Mouse (Mus musculus) megakaryocyte, adult 5-6 weeks (primary cell): ENCODE data around the gene Ankrd13a. TPM values are rescaled to one million over a fixed set of nuclear protein-coding genes. Genes with fewer than 3 reads are reported as not detected.

Experiments used
- ATAC-seq: 2 replicates; pipeline ENCODE4 v1.8.0; 2016; ENCODE audit warnings: mild to moderate bottlenecking, inconsistent platforms; ENCODE audit not compliant: poor library complexity, severe bottlenecking
- total RNA-seq, 2 experiments: library from RNA; stranded (forward) in 1 of 2; stranded (reverse) in 1 of 2; fragments of 153-499, 151-499 nt in 1 of 2; fragments of 221-1000, 200-1000 nt in 1 of 2; gene quantifications; 2 replicates each; pipeline versions ENCODE4 v1.2.3 to v1.2.4; 2015 to 2017

The Ankrd13a gene
- total RNA-seq, 2 experiments from 2014 or later: 170 to 204 TPM

DNA sequence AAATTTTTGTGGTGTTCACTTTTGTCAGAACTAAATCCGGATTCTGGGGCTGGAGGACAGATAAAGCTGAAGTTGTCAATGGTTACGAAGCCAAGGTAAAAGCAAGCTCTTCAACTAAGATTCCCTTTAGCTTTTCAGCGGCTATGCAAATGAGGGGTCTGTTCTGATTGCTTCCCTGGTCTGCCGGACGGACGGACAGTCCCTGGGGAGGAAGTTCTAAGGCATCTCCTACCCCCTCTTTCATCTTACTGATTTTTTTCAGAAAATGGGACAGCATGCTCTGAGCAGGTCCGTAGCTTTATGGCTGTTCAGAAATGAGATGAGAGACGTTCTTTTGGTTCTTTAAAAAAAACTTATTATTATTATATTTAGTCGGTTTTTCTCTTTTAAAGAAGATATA lies 21.2 kb downstream of the Ankrd13a start:
- ATAC-seq: no peak

DNA sequence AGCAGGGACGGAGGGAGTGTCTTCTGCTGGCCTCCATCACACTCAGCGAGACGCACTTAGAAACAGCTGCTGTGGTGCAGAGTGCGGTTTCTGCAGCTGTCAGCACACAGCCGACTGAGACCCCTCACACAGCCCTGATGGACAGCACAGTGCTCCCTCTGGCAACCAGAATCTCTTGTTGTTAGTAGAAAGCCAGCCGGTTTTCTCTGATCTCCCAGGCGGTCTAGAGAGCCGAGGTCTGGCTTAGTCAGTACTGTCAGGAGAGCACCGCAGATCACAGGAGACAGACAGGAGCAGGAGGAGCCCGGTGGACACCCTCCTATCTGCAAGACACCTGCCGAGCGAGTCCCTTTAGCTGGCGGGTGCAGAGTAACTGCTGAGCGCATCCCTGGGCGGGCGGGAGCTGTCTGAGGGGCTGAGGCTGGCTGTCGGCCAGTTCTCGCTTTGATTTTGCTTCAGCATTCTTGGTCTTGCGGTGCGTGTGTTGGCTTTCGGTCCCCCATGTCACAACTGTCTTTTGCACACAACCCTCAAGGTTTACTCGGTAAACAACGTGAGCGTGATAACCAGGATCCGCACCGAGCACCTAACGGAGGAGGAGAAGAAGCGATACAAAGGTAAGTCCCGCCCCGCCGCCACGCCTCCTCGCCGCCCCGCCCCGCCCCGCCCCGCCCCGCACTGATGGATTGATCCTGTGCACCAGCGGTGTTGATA lies 22.0 kb downstream of the Ankrd13a start:
- no peak for ATAC-seq

DNA sequence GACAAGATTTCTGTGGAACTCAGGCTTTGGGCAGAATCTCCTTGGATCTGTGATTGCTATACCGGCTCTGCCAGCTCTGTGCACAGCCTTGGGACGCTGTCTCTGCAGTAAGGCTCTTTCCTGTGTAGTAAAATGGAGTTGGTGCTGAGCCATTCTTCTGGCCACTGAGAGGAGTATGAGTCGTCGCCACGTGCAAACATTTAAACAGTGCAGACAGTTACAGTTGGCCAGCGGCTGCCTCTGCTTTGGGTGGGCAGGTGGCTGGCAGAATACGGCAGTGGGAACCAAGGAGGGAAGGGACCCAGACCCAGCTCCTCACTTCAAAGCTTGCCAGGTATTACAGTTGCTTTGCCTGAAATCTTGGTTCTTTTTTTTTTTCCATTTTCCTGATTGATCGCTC lies 22.8 kb downstream of the Ankrd13a start:
- ATAC-seq: no peak

DNA sequence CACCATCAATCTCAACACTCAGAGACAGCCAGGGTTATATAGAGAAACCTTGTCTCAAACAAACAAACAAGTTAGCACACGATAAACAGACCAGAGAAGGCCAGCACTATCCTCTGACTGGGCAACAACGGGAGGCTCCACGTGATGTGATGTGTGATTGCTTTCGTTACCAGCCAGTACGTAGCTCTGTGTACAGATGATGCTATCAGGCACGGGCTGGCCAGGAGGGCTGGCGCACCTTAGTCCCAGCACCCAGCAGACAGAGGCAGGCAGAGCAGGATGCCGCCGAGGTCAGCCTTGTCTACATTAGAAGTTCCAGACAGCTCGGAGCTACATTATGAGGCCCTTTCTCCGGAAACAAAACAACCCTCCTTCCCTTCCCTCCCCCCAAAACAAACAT lies 25.4 kb downstream of the Ankrd13a start:
- ATAC-seq: no peak

DNA sequence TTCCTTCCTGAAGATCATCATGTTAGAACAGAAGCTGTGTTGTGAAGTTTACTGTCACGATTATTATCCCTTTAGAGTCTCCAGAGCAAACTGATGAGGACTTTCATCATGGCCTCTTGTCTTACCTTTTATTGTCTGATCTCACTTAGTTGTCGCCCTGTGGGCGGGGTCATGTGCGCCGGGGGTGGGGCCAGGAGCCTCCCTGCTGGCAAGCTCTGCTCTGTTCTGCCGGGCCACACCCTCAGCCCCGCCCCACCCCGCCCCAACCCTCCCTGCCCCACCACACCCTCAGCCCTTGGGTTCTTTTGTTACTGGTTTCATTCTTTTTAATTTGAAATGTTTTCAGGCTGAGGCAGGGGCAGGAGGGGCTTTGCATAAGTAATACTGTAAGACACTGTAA lies 26.6 kb downstream of the Ankrd13a start:
- no peak for ATAC-seq

DNA sequence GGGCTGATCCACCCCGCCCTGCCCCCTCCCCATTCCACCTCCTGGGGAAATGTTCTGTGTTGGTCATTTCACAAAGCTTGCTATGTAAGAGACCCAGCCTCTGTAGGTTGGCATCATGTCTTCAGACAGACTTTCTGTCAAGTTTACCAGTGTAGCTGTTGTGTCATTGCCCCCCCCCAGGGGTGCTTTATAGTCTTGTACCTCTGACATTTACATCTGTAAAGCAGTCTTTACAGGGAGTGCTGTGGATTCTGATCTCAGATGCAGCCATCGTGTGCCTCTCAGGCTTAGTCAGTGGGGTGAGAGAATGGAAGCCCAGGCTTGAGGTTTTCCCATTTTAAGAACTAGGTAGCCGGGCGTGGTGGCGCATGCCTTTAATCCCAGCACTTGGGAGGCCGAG lies 27.4 kb downstream of the Ankrd13a start:
- ATAC-seq: no peak

DNA sequence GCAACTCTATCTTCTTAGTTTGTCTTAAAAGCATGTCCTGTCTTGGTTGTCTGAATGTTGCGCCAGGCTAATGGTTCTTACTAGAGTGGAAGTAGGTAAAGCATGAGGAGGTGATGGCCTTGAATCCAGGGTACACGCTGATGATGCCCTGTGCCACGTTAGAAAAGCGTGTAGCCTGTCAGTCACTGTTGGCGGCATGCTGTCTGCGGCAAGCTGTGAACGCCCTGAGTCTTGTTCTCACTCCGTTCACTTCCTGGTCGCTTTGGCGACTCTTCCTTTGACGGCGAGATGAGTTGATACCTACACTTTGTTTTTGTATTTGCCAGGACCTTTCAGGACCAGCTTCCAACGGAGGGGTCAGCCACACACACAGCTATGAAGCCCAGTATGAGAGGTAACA lies 28.8 kb downstream of the Ankrd13a start:
- ATAC-seq: no peak

DNA sequence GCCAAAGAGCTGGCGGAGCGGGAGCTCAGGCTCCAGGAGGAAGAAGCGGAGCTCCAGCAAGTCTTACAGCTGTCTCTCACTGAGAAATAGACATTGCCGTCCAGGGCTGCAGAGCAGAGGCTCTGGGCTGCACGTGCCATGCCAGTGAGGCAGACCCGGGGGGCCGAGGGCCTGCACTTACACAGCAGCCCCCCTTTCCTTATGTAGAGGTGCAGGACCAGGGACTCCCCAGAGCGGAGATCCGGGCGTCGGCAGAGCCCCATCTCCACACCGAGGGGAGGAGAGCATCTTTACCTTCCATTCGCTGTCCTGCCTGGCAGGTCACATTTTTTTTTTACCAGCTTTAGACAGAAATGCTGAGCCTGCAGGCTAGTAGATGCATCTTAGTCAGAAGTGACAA lies 29.9 kb downstream of the Ankrd13a start:
- no peak for ATAC-seq

DNA sequence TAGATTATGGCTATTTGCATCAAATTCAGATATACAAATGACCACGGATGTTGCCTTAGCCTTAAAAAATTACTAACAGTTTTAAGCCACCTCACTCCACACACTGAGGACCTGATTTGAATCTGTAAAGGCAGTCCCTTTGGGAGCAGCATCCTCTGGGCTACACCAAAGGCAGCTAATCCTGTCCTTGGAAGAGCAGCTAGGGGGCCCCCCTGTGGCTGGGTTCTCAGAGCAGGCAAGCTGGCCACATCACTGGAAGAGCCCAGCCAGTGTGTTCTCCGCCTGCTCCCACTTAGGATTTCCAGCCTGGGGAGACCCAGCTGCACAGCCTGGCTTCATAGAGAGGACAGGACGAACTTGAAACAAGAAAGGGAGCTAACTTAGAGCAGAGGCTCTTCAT lies 30.5 kb downstream of the Ankrd13a start:
- no peak for ATAC-seq

DNA sequence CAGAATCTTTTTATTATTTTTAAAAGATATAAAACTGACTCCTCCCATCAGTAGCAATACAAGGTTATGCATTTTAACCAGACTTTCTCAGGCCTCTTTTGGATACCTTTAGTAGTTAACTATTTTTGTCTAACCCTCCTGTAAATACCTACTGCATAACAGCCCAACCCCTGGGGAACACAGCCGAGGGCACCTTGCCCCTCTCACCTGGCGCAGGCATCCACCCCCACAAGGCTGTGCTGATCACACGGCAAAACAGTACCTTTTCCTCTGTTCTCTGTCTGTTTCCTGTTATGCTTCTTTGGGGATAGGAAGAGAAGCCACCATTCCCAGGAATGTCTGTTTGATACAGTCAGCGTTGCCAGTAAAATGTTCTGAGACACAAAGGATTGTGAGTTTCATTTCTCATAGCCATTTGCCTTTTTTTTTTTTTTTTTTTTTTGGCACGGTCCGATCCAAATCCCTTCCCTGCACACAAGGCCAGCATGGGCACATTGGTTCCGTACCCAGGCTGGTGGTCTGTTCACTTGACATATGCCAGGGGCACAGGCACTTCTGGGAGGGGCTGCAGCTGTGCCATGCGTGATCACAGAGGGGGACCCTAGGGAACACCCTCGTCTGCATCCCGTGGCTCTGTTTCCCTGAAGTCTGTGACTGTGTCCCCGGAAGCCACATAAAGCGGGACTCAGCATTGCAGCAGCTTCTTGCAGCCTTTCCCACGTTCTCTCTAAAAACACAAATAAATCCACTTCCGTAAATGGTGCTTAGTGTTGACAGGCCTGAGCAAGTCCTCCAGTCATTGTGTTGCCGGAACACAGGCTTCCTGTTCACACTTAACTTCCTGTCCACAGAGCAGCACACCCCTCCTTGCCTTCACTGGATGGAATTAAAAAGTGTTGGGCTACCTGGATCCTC lies 31.2 kb downstream of the Ankrd13a start:
- ATAC-seq: peak; percentile 94

DNA sequence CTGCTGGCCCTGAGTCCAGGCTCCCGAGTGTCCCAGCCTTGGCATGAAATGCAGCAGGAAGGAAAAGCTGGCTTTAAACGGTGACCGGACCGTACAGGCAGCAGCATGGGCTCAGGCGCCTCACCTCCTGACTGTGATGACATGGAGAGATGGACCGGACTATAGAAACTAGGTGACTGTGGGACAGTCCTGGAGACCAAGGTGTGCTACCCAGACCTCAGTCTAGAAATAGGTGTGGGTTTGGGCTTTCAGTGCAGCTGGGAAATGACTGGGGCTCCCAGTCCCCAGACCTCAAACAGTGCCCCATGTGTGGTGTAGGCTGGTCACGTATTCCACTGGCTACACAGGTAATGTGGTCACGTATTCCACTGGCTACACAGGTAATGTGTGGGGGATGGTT lies 32.2 kb downstream of the Ankrd13a start:
- 0 out of 2 replicates have a peak, but pooled peaks have one; percentile 7 for ATAC-seq

DNA sequence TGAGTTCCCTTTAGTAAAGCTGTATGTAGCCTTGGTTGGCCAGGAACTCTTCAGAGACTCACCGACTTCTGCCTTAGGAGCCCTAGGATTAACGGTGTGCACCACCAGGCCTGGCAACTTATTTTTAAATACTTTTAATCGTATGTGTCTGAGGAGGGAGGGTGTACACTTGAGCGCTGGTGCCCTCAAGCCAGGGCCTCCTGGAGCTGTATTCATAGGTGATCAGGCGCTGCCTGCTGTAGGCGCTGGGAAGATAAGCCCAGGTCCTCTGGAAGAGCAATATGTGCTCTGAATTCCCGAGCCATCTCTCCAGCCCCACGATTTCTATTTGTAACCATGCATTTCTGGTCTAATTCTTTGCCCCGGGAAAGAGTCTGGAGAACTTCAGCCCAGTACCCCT lies 32.6 kb downstream of the Ankrd13a start:
- no peak for ATAC-seq

DNA sequence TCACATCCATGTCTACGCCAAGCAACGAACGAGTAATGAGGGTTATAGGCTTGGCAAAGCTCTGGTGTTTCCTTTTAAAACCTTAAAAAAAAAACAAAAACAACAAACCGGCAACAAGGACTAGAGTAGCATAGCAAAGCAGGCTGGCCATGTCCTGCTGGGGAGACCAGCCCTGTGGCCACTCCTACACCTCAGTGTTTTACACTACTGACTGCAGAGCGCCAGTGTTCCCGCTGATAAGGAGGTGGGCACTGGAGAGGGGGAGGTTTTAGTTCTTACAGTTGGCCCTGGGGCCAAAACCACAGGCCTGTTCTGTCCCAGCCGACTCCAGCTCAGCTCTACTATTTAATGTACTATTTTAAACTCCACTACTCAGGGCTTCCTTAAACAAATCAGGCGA lies 33.0 kb downstream of the Ankrd13a start:
- no peak for ATAC-seq

DNA sequence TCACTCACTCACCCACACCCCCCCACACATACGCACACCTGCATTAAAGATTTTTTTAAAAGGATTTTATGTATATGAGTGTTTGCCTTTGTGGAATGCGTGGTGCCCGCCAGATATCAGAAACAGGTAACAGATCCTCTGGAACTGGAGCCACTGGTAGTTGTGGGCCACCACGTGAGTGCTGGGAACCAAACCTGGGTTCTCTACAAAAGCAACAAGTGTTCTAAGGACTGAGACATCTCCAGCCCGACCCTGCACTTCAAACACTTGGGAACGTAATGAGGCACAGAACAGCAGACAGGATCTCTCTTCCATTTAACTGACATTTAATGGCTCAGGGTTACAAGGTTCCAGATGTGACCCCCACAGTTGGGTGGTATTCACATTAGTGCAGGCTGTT lies 33.4 kb downstream of the Ankrd13a start:
- ATAC-seq: no peak

DNA sequence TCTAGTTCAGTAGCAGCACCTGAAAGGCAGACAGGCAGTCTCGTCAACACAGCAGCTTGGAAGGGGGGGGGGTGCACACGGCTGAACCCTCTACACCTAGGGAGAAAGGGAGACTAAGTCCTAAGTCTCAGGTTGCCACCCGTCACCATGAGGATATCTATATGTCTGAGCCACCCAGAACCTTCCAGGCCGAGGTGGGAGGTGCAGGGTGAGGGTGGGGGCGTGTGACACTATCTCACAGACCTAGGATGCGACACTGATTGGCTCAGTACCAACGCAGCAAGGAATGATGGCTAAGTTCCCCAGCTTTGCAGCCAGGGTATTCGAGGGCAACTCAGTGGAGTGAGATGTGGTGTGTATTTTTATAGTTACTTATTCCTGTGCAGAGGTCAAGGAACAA lies 33.9 kb downstream of the Ankrd13a start:
- ATAC-seq: no peak

DNA sequence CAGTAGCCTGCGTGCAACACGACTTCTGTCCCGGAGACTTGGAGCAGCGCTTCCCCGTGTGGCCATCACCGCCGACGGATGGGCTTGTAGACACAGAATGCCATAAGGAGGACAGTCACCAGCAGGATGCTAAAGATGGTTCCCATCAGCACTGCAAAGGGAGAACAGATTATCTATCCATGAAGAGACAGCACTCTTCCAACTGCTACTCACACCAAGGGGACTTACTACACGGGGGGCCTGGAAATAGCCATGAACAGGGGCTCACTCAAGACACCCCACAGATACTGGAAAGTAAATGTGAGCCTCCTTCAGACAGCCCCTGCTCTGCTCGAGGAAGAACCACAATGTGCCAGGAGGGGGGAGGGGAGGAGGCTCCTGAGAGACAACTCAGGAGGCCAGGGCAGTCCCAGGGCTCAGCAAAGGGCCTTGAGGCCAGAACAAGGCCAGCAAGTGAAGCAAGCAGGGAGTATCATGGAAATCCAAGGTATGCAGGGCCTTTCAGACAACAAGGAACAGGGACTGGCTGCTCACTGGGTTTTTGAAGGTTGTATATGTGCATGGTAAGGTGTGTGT lies 34.8 kb downstream of the Ankrd13a start:
- no peak for ATAC-seq

DNA sequence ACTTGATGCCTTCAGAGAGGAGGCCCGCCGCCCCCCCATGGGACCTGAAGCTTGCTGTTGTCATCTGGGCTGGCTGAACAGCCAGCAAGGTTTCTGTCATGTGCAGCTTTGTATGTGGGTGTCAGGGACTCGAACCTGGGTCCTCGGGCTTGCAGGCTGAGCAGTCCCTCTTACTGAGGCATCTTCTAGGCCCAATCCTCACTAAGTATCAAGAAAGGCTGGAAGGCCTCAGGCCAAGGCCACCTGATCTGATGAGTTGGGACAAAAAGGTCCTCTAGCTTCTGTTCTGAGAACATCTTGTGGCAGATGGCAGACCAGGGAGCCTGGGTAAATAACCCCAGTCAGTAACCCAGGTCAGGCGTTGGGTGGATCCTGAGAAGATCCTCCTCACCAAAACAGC lies 35.3 kb downstream of the Ankrd13a start:
- no peak for ATAC-seq

DNA sequence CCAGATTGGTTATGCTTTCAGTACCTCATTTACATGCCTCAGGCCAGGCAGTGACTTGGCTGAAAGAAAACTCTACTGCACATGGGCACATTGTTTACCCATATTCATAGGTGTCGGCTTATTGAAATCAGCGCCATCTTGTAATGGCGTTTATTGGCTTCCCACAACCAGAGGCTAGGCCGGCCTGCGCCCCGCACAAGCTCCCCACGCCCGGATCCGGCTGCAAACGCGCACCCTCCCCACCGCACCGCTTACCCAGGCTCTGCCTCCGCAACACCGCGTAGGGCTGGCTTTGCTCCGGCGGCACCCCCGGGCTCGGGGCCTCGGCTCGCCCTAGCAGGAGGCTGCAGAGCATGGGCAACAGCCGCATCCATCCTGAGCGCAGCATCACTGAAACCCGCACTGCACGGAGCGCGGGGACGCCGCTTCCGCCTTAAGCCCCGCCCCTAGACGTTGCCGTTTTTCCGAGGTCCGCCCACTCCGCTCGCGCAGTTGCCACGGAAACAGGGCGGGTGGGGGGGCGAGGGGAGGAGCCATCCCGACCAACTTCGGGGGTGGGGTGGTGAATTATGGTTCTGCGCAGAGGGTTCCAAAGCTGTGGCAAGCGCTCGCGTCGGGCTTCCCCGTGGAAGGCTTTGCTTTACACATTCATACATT lies 39.2 kb downstream of the Ankrd13a start:
- ATAC-seq: peak; percentile 97

DNA sequence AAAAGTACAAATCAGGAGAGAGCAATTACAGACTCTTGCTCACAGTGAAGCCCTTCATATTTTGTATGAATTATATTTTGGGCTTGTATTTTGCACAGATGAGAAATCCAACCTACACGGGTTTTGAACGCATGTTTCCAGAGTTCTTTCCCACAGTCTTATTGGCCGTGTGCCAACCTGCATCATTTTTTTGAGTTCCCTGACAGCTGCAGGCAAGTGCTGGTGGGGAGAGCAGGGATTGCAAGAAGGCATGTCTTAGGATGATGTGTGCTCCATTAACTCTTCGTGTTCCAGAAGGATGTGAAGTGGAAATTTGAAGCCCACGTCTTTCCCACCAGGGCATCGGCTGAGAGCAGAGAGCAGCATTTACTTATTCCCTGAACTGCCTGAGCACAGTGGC lies 42.1 kb downstream of the Ankrd13a start:
- ATAC-seq: no peak

DNA sequence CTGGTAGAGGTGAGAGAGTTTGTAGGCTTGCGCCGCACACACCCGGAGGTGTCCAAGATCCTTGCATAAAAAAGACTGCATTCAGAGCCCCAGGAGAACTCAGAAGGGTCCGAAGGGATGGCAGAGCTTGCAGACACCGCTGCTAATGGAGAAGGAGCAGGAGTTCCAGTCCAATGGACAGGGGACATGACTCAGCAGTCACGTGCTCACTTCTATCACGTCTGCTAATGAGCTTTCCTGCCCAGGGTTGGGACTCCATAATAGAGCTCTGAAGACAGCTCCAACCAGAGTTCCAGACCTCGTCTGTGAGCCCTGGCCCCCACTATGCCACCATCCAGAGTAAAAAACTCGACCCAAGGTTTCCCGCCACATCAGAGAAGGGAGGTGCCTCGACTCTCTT lies 43.6 kb downstream of the Ankrd13a start:
- ATAC-seq: no peak
